Mouse (Mus musculus) T-helper 17 cell (primary cell): ENCODE data around the gene Mmd.

Source experiments
- in situ Hi-C, 2 experiments: fragments of 300-600 bp; cut with MboI, MseI; formaldehyde crosslinking; loops; 1 replicate in 1 of 2; 2 replicates in 1 of 2; pipeline ENCODE4 v1.15.1; 2025; ENCODE audit warnings: high pct_unique_total_duplicates in 2 of 2

Mmd gene

DNA sequence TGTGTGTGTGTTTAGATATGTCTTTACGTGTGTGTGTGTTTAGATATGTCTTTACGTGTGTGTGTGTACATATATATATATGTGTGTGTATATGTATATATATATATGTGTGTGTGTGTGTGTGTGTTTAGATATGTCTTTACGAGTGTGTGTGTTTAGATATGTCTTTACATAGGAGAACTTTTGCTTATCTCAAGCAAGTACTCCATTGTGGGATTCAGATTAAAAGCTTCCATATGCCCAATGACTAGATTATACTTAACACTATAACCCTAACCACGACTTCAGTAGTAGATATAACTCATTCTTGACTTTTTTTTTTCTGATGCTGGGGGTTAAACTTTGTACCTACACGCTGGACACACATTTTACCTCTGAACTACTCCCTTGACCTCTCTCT lies 30.8 kb downstream of the Mmd start:
- in situ Hi-C loops: loop anchor here in 1 of 2 experiments (25.0 kb wide), 1 partner anchor 293 kb away; no protein-coding TSS in a partner anchor

- in situ Hi-C loops: loop anchor here in 1 of 2 experiments (25.0 kb wide), 1 partner anchor 295 kb away; no protein-coding TSS in a partner anchor
Measured at GRCm38 (mm10) chr11:90281943-90282342, 32.7 kb downstream of the Mmd start.

DNA sequence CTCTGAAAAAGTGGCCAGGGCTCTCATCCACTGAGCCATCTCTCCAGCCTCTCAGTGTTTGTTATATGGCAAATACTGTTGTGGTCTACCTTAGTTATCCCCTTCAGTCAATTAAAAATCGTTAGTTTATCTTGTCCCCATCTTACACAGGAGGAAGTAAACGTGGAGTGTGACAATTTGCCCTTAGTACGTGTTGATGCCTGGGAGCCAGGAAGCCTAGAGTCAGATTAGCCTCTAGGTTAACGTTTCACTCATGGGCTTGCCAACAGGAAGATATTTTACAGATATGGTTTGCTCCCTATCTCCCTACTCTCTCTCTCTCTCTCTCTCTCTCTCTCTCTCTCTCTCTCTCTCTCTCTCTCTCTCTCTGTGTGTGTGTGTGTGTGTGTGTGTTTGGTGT lies 33.9 kb downstream of the Mmd start:
- in situ Hi-C loops: loop anchor here in 1 of 2 experiments (25.0 kb wide), 1 partner anchor 296 kb away; no protein-coding TSS in a partner anchor

DNA sequence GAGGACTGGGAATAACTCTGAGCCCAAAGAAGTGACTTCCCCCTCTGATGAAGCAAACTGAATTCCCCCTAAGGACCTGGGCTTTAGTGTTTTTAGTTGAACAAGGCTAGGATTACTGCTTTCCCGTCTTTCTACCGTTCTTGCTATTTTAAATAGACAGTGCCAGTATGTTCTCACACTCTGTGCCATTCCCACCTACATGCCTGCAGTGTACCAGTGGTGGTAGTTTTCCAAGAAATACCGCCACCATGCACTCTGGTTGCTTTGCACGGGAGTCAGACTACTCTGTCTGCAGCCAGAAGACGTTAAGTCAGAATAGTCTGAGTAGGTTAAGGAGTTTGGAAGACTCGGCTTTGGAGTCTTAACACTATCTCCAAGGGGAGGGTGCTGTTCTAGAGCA lies 34.3 kb downstream of the Mmd start:
- in situ Hi-C loops: loop anchor here in 1 of 2 experiments (25.0 kb wide), 1 partner anchor 296 kb away; no protein-coding TSS in a partner anchor

GRCm38 (mm10) chr11:90284079-90284478 lies 34.8 kb downstream of the Mmd start:
- in situ Hi-C loops: loop anchor here in 1 of 2 experiments (25.0 kb wide), 1 partner anchor 297 kb away; no protein-coding TSS in a partner anchor

GRCm38 (mm10) chr11:90284623-90285022 lies 35.4 kb downstream of the Mmd start:
- in situ Hi-C loops: loop anchor here in 1 of 2 experiments (25.0 kb wide), 1 partner anchor 297 kb away; no protein-coding TSS in a partner anchor

- in situ Hi-C loops: loop anchor here in 1 of 2 experiments (25.0 kb wide), 1 partner anchor 299 kb away; no protein-coding TSS in a partner anchor
Measured at GRCm38 (mm10) chr11:90286550-90287154, 37.4 kb downstream of the Mmd start.

GRCm38 (mm10) chr11:90291156-90291555 lies 41.9 kb downstream of the Mmd start:
- in situ Hi-C loops: loop anchor here in 1 of 2 experiments (10.0 to 25.0 kb wide), 2 partner anchors 304 to 1524 kb away; no protein-coding TSS in a partner anchor

GRCm38 (mm10) chr11:90292766-90293165 lies 43.5 kb downstream of the Mmd start:
- in situ Hi-C loops: loop anchor here in 1 of 2 experiments (10.0 to 25.0 kb wide), 2 partner anchors 305 to 1522 kb away; no protein-coding TSS in a partner anchor

GRCm38 (mm10) chr11:90294622-90295021 lies 45.4 kb downstream of the Mmd start:
- in situ Hi-C loops: loop anchor here in 1 of 2 experiments (10.0 to 25.0 kb wide), 2 partner anchors 307 to 1520 kb away; no protein-coding TSS in a partner anchor

DNA sequence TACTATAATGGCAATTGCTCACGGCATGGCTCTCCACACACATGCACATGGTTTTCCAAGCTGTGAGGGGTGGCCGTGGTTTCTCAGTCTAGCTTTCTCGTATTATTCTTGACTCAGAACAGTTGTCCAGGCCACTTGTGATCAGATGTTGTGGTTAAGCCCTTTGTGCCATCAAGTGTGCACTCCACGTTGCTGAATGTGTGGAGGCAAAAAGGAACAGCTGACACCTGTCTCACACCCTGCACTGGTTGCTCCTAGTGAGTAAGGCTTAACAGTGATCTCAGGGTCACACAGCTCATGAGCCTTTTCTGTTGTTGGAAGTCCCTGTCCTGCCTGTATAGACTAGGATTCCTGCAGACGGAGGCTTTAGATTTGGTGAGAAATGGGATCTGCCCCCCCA lies 56.8 kb downstream of the Mmd start:
- in situ Hi-C loops: loop anchor here (5.0 to 25.0 kb wide), 3 partner anchors 121 to 306 kb away; partner anchors contain the start of gene Gm45716 (in 1 of the 2)

DNA sequence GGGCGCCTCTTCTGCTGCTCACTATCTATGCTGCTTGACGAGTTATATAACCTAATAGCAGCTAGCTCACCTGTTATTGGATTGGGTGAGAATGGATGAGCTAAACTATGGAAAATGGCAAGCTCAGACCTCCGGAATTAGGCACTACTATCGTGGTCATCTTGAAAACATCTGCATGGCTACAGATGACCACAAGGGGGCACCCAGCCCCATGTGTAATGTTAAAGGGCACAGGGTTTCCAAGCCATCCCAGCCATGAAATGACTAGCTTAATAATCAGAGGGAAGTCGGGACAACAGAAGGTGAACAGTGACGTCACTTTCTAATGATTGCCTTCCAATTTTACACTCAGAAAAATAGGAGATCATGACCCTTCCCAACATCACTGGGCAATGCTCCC lies 57.7 kb downstream of the Mmd start:
- in situ Hi-C loops: loop anchor here (5.0 to 25.0 kb wide), 3 partner anchors 122 to 305 kb away; partner anchors contain the start of gene Gm45716 (in 1 of the 2)

DNA sequence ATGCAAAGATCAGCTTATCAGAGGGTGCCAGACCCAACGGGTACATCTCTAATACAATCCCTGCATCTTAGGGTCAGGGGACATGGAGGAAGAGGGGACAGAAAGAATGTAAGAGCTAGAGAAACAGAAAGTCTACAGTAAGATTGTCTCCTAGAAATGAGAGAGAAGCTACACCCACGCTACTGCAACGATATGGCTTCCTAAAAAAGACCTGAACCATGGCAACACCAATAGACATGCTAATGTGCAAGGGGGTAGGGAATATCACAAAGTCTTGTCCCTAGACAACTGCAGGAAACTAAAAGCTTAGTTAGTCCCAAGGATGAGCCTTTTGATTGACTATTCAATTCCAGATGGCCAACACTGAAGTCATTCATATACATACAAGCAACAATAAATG lies 65.3 kb downstream of the Mmd start:
- in situ Hi-C loops: loop anchor here in 1 of 2 experiments (25.0 kb wide), 1 partner anchor 298 kb away; no protein-coding TSS in a partner anchor

DNA sequence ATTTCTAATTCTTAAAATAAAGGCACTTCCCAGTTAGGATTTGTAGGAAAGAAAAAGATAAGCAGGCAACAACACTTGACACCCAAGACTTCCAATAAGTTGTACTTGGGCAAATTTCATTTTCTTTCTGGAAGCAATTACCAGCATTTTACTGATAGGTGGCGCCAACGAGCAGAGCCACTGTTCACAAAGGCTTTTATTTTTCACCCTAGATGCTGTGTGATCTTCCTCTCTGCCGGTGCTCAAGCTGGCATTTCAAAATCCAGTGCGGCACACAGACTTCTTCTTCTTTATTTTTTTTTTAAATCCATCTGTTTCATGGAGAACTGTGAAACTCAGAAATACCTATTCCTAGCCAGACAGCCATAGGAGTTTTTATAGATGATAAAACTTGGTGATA lies 68.2 kb downstream of the Mmd start:
- in situ Hi-C loops: loop anchor here in 1 of 2 experiments (25.0 kb wide), 1 partner anchor 295 kb away; no protein-coding TSS in a partner anchor

DNA sequence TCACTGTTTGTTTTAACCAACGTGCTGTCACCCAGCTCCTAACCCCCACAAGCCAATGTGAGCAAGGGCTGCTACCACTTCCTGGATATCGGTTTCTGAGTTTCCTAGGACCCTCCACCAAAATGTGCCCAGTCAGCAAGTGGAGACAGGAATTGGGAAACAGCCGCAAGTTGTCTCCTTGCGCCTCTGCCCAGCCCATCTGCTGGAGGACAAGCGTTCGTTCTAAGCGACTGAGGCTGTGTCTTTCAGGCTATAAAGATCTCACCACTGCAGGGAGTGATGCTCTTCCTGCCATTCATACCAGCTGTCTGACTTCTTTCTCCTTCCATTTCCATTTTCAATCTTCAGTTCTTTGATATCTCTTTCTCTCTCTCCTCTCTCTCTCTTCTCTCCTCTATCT lies 71.7 kb downstream of the Mmd start:
- in situ Hi-C loops: loop anchor here (10.0 to 25.0 kb wide), 2 partner anchors 291 to 294 kb away; no protein-coding TSS in a partner anchor

- in situ Hi-C loops: loop anchor here (10.0 to 25.0 kb wide), 2 partner anchors 288 to 290 kb away; no protein-coding TSS in a partner anchor
Measured at GRCm38 (mm10) chr11:90324597-90324996, 75.3 kb downstream of the Mmd start.

DNA sequence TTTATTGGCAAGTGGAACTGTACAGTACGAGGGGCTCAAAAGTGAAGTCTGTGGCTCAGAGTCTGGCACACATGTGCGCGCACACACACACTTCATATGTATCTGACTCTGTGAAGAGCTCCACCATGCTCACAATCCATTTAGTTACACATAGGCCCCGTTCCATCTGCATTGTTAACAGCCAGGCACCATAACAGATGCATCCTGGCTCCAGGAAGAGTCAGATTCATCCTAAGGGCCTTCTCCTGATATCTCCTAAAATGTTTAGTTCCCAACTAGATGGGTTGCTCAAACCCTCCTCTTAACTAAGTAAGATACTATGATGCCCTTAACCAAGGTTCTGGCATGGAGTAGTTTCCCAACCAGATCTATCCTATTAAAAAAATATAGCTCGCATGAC lies 76.9 kb downstream of the Mmd start:
- in situ Hi-C loops: loop anchor here in 1 of 2 experiments (10.0 kb wide), 1 partner anchor 289 kb away; no protein-coding TSS in a partner anchor

DNA sequence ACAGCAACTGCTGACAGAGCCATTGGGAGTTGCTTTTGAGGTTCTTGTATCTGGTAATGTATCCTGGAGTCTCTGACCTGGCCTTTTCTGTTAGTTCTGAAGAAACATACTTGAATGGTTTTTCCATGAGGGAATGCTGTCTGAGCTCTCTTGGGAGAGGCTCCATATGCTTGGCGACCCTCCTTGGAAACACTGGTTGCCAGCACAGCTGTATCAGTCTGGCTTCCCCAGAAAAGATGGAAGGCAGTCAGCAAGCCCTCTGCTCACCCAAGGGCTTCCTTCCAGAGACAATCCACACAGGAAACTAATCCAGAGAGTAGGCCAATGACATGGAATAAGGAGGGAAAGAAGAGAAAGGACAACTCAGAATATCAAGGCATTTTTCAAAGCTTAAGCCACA lies 77.6 kb downstream of the Mmd start:
- in situ Hi-C loops: loop anchor here in 1 of 2 experiments (10.0 kb wide), 1 partner anchor 288 kb away; no protein-coding TSS in a partner anchor
